Mouse (Mus musculus) stomach, postnatal 0 days (tissue): ENCODE measurements around the gene Mtg2. TPM values are rescaled to one million over a fixed set of nuclear protein-coding genes. Genes with fewer than 3 reads are reported as not detected.

Experiments used
- ATAC-seq: fragments of 200-750 bp; cut with Nextera tagmentation; 2 replicates; pipeline ENCODE4 v1.8.0; 2017; ENCODE audit not compliant: low FRiP score, low TSS enrichment
- DNase-seq: peaks from one replicate; pipeline ENCODE4 v3.0.0-alpha.2; 2016; ENCODE audit warnings: low spot score
- H3K27ac ChIP-seq: fragments of 300-500 bp; sonication (generic); replicated peaks from 2 replicates; pipeline ENCODE4 v1.5.1; 2014; ENCODE audit warnings: mild to moderate bottlenecking, control low read depth
- H3K27me3 ChIP-seq: fragments of 300-500 bp; sonication (generic); 2 replicates; pipeline ENCODE4 v1.6.1; 2014; ENCODE audit warnings: low read length; ENCODE audit not compliant: control insufficient read depth, insufficient read depth
- H3K36me3 ChIP-seq: fragments of 300-500 bp; sonication (generic); 2 replicates; pipeline ENCODE4 v1.6.1; 2014; ENCODE audit warnings: low read length, mixed read lengths; ENCODE audit not compliant: control insufficient read depth, insufficient read depth
- H3K4me1 ChIP-seq: fragments of 300-500 bp; sonication (generic); replicated peaks from 2 replicates; pipeline ENCODE4 v1.6.1; 2014; ENCODE audit warnings: antibody characterized with exemption; ENCODE audit not compliant: control insufficient read depth, insufficient read depth
- H3K4me2 ChIP-seq: fragments of 300-500 bp; sonication (generic); replicated peaks from 2 replicates; pipeline ENCODE4 v1.6.1; 2014; ENCODE audit warnings: low read depth, mild to moderate bottlenecking, control low read depth, moderate library complexity
- H3K4me3 ChIP-seq: fragments of 300-500 bp; sonication (generic); 2 replicates; pipeline ENCODE4 v1.5.1; 2014; ENCODE audit warnings: low read depth, low read length, control low read depth
- H3K9ac ChIP-seq: fragments of 300-500 bp; sonication (generic); 2 replicates; pipeline ENCODE4 v1.6.1; 2014; ENCODE audit warnings: mild to moderate bottlenecking, low read length, control low read depth, mixed read lengths
- H3K9me3 ChIP-seq: fragments of 300-500 bp; sonication (generic); 2 replicates; pipeline ENCODE4 v1.6.1; 2016; ENCODE audit warnings: low read length; ENCODE audit not compliant: control insufficient read depth
- CTCF ChIP-seq: IDR thresholded peaks from 2 replicates; pipeline ENCODE4 v1.5.1; 2016; ENCODE audit warnings: antibody characterized with exemption, low read depth, mild to moderate bottlenecking, moderate library complexity
- EP300 ChIP-seq: optimal IDR thresholded peaks from 2 replicates; pipeline ENCODE3; 2016; ENCODE audit warnings: antibody characterized with exemption
- WGBS: fragments of 180-500 bp; shearing (Covaris S2); extraction: QIAGEN DNeasy Blood & Tissue Kit; methylation state at CpG from one replicate; pipeline ENCODE4 v1.1.7; 2014; 5-methylcytosine and 5-hydroxymethylcytosine counted together
- polyA plus RNA-seq: library from polyadenylated mRNA; unstranded; fragments of >200 nt; fragmentation: Nextera tagmentation; extraction: Ambion mirVana; gene quantifications from 2 replicates; pipeline ENCODE4 v1.2.1, GENCODE M21; 2015

The Mtg2 gene
- polyA plus RNA-seq, 1 experiment from 2014 or later: 14.0 TPM

DNA sequence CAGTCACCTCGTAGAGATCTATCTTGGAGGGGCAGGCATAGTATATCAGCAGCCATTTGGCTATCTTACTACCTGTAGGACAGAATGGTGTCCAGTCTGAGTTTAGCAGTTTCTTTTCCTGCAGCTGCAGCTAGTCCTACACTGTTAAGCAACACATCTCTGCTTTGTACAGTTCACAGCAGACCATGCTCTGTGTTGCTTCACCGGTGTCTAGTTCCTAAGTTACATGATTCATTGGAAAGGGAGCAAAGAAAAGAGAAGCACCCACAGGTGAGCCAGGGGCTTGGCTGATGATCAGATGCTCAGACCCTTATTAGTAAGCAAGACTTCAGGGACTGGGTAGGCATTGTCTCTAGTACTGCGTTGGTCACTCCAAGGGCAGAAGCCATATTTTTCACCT, 63.5 kb downstream of the Mtg2 start:
- Histone ChIP-seq H3K9ac (no peak overlapping the region), H3K36me3 (peaks cover 3% of the 10 kb centered on the region; the same call in 1 of the 2 replicates), H3K9me3 (no peaks in the 10 kb centered on the region), H3K4me2 (no peak overlapping the region), H3K27me3 (no peaks in the 10 kb centered on the region), H3K27ac (no peak overlapping the region), H3K4me1 (no peaks in the 10 kb centered on the region), H3K4me3 (no peak overlapping the region)
- 79% methylated on average over 3 of the region's 3 CpGs for WGBS
- TF ChIP-seq CTCF (no peak), EP300 (no peak)
- ATAC-seq: no peak
- no peak for DNase-seq

DNA sequence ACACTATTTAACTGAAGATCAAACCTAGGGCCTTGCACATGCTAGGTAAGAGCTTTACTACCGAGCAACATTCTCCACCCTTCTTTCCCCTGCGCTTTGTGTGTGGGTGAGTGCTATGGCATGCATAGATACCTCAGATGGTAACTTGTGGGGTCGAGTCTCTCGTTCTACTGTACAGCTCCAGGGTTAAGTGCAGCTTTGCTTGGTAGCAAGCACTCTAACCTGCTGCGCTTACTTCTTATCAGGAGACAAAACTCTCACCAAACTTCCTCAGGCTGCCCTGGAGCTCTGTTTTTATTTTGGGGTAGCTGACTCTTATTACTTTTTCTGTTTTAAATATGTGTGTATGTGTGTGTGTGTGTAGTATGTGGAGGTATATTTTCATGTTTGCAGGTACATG, 65.0 kb downstream of the Mtg2 start:
- DNase-seq (no peak), ATAC-seq (no peak)
- no peaks in the 10 kb centered on the region for H3K27me3 ChIP-seq
- no peak overlapping the region for H3K9ac ChIP-seq
- no peak overlapping the region for H3K4me3 ChIP-seq
- H3K27ac ChIP-seq: no peak overlapping the region
- H3K36me3 ChIP-seq: peaks cover 7% of the 10 kb centered on the region; the same call in 1 of the 2 replicates
- WGBS: 65% methylated on average over 5 of the region's 5 CpGs
- H3K4me2 ChIP-seq: no peak overlapping the region
- H3K4me1 ChIP-seq: no peaks in the 10 kb centered on the region
- TF ChIP-seq EP300 (no peak), CTCF (no peak)
- H3K9me3 ChIP-seq: no peaks in the 10 kb centered on the region

Other genes starting within 250 kb of the Mtg2 start
- gene Taf4, start 93.9 kb upstream of the Mtg2 start, polyA plus RNA-seq: 2.1 TPM in 2 replicates
- 3.8 and 3.9 TPM in 2 replicates for gene Lsm14b, start 45.6 kb upstream of the Mtg2 start, polyA plus RNA-seq
- gene Psma7, start 28.2 kb upstream of the Mtg2 start, polyA plus RNA-seq: 469 and 490 TPM in 2 replicates
- gene Ss18l1, start 28.1 kb upstream of the Mtg2 start, polyA plus RNA-seq: 1.4 TPM in 2 replicates
- 0.05 TPM in 1 of 2 replicates, not detected in the other for gene Hrh3, start 33.9 kb downstream of the Mtg2 start, polyA plus RNA-seq
- 46.4 and 50.4 TPM in 2 replicates for gene Osbpl2, start 48.7 kb downstream of the Mtg2 start, polyA plus RNA-seq
- 141 TPM in 2 replicates for gene Adrm1, start 100.9 kb downstream of the Mtg2 start, polyA plus RNA-seq
- 29.7 and 34.9 TPM in 2 replicates for gene Lama5, start 155.3 kb downstream of the Mtg2 start, polyA plus RNA-seq
- 604 and 680 TPM in 2 replicates for gene Rps21, start 186.8 kb downstream of the Mtg2 start, polyA plus RNA-seq
- gene Cables2, start 202.9 kb downstream of the Mtg2 start, polyA plus RNA-seq: 7.5 and 8.5 TPM in 2 replicates
- gene Rbbp8nl, start 219.3 kb downstream of the Mtg2 start, polyA plus RNA-seq: 1.2 and 1.8 TPM in 2 replicates